Mouse (Mus musculus) hindbrain, embryonic 14.5 days (tissue): Measurements from ENCODE around the gene Phactr2. TPM values are rescaled to one million over a fixed set of nuclear protein-coding genes. Genes with fewer than 3 reads are reported as not detected.

Experiments used
- ATAC-seq: fragments of 200-750 bp; cut with Nextera tagmentation; 2 replicates; pipeline ENCODE4 v1.8.0; 2017; ENCODE audit warnings: moderate number of reproducible peaks, mild to moderate bottlenecking, moderate TSS enrichment, moderate library complexity; ENCODE audit not compliant: low FRiP score
- DNase-seq: peaks from one replicate; pipeline ENCODE4 v3.0.0-alpha.2; 2015; ENCODE audit warnings: low spot score
- H3K27ac ChIP-seq: fragments of 300-500 bp; sonication (generic); 2 replicates; pipeline ENCODE4 v1.5.1; 2014; ENCODE audit warnings: mild to moderate bottlenecking, moderate library complexity
- H3K27me3 ChIP-seq: fragments of 300-500 bp; sonication (generic); 2 replicates; pipeline ENCODE4 v1.6.1; 2014; ENCODE audit warnings: mild to moderate bottlenecking, low read length, mixed read lengths; ENCODE audit not compliant: control insufficient read depth, insufficient read depth
- H3K36me3 ChIP-seq: fragments of 300-500 bp; sonication (generic); replicated peaks from 2 replicates; pipeline ENCODE4 v1.6.1; 2014; ENCODE audit not compliant: control insufficient read depth, insufficient read depth
- H3K4me1 ChIP-seq: fragments of 300-500 bp; sonication (generic); replicated peaks from 2 replicates; pipeline ENCODE4 v1.6.1; 2014; ENCODE audit warnings: antibody characterized with exemption, low read length, mixed read lengths; ENCODE audit not compliant: control insufficient read depth, insufficient read depth
- H3K4me2 ChIP-seq: fragments of 300-500 bp; sonication (generic); replicated peaks from 2 replicates; pipeline ENCODE4 v1.6.1; 2014; ENCODE audit warnings: mild to moderate bottlenecking, moderate library complexity
- H3K4me3 ChIP-seq: fragments of 300-500 bp; sonication (generic); replicated peaks from 2 replicates; pipeline ENCODE4 v1.5.1; 2014; ENCODE audit warnings: mild to moderate bottlenecking, low read length
- H3K9ac ChIP-seq: fragments of 300-500 bp; sonication (generic); 2 replicates; pipeline ENCODE4 v1.6.1; 2014
- H3K9me3 ChIP-seq: fragments of 300-500 bp; sonication (generic); 2 replicates; pipeline ENCODE4 v1.6.1; 2016; ENCODE audit warnings: low read length; ENCODE audit not compliant: control insufficient read depth
- WGBS: fragments of 180-500 bp; shearing (Covaris S2); extraction: QIAGEN DNeasy Blood & Tissue Kit; methylation state at CpG from one replicate; pipeline ENCODE4 v1.1.7; 2014; 5-methylcytosine and 5-hydroxymethylcytosine counted together
- polyA plus RNA-seq: library from polyadenylated mRNA; unstranded; fragments of >200 nt; fragmentation: Nextera tagmentation; extraction: Ambion mirVana; gene quantifications from 2 replicates; pipeline ENCODE4 v1.2.1, GENCODE M21; 2014

Gene Phactr2
- polyA plus RNA-seq, 1 experiment from 2014 or later: 9.7 TPM

GRCm38 (mm10) chr10:13388116-13388922, 85.9 kb downstream of the Phactr2 start:
- no peaks in the 10 kb centered on the region for H3K27me3 ChIP-seq
- DNase-seq: no peak
- no peaks in the 10 kb centered on the region for H3K36me3 ChIP-seq
- peak overlapping the region; percentile 22; the same call in 1 of the 2 replicates for H3K27ac ChIP-seq
- H3K9me3 ChIP-seq: no peaks in the 10 kb centered on the region
- 26% methylated on average over 11 of the region's 11 CpGs for WGBS
- peak; percentile 68 for ATAC-seq
- H3K9ac ChIP-seq: peak overlapping the region; percentile 29
- H3K4me3 ChIP-seq: peak overlapping the region; percentile 16
- no peaks in the 10 kb centered on the region for H3K4me1 ChIP-seq
- H3K4me2 ChIP-seq: peak overlapping the region; percentile 45

GRCm38 (mm10) chr10:13384866-13385265, 89.3 kb downstream of the Phactr2 start:
- DNase-seq (no peak), ATAC-seq (no peak)
- 81% methylated on average over 3 of the region's 3 CpGs for WGBS
- H3K9ac ChIP-seq: no peak overlapping the region
- H3K9me3 ChIP-seq: no peaks in the 10 kb centered on the region
- no peaks in the 10 kb centered on the region for H3K27me3 ChIP-seq
- no peak overlapping the region for H3K27ac ChIP-seq
- H3K4me2 ChIP-seq: no peak overlapping the region
- no peaks in the 10 kb centered on the region for H3K4me1 ChIP-seq
- no peak overlapping the region for H3K4me3 ChIP-seq
- H3K36me3 ChIP-seq: no peaks in the 10 kb centered on the region

GRCm38 (mm10) chr10:13377895-13378294, 96.3 kb downstream of the Phactr2 start:
- Histone ChIP-seq H3K27ac (no peak overlapping the region), H3K27me3 (no peaks in the 10 kb centered on the region), H3K9ac (no peak overlapping the region), H3K4me3 (no peak overlapping the region), H3K9me3 (no peaks in the 10 kb centered on the region), H3K4me2 (no peak overlapping the region), H3K4me1 (no peaks in the 10 kb centered on the region), H3K36me3 (no peaks in the 10 kb centered on the region)
- ATAC-seq (no peak), DNase-seq (no peak)
- 87% methylated on average over 1 of the region's 1 CpGs for WGBS

GRCm38 (mm10) chr10:13376428-13377260, 97.6 kb downstream of the Phactr2 start:
- ATAC-seq: no peak
- Histone ChIP-seq H3K4me2 (no peak overlapping the region), H3K36me3 (no peaks in the 10 kb centered on the region), H3K4me3 (no peak overlapping the region), H3K27ac (no peak overlapping the region), H3K27me3 (no peaks in the 10 kb centered on the region), H3K4me1 (no peaks in the 10 kb centered on the region), H3K9me3 (no peaks in the 10 kb centered on the region), H3K9ac (no peak overlapping the region)
- no peak for DNase-seq
- 63% methylated on average over 13 of the region's 13 CpGs for WGBS

- Histone ChIP-seq H3K27me3 (no peaks in the 10 kb centered on the region), H3K9me3 (no peaks in the 10 kb centered on the region), H3K36me3 (no peaks in the 10 kb centered on the region), H3K4me1 (no peaks in the 10 kb centered on the region), H3K4me2 (no peak overlapping the region), H3K27ac (no peak overlapping the region), H3K9ac (no peak overlapping the region), H3K4me3 (no peak overlapping the region)
- ATAC-seq (no peak), DNase-seq (no peak)
- 51% methylated on average over 3 of the region's 3 CpGs for WGBS
Measured at GRCm38 (mm10) chr10:13375820-13376219, 98.4 kb downstream of the Phactr2 start.

- H3K4me3 ChIP-seq: no peak overlapping the region
- H3K4me1 ChIP-seq: no peaks in the 10 kb centered on the region
- no peaks in the 10 kb centered on the region for H3K9me3 ChIP-seq
- DNase-seq: no peak
- H3K27ac ChIP-seq: no peak overlapping the region
- H3K27me3 ChIP-seq: no peaks in the 10 kb centered on the region
- ATAC-seq: no peak
- no peak overlapping the region for H3K4me2 ChIP-seq
- WGBS: 87% methylated on average over 13 of the region's 13 CpGs
- no peaks in the 10 kb centered on the region for H3K36me3 ChIP-seq
- H3K9ac ChIP-seq: no peak overlapping the region
Measured at GRCm38 (mm10) chr10:13369581-13370375, 104.4 kb downstream of the Phactr2 start.

GRCm38 (mm10) chr10:13364286-13364580, 110.0 kb downstream of the Phactr2 start:
- Histone ChIP-seq H3K36me3 (no peaks in the 10 kb centered on the region), H3K9ac (no peak overlapping the region), H3K9me3 (no peaks in the 10 kb centered on the region), H3K27ac (no peak overlapping the region), H3K4me1 (no peaks in the 10 kb centered on the region), H3K4me3 (no peak overlapping the region), H3K4me2 (no peak overlapping the region), H3K27me3 (no peaks in the 10 kb centered on the region)
- 46% methylated on average over 2 of the region's 2 CpGs for WGBS
- no peak for ATAC-seq
- DNase-seq: no peak

- Histone ChIP-seq H3K4me2 (no peak overlapping the region), H3K27me3 (no peaks in the 10 kb centered on the region), H3K9ac (no peak overlapping the region), H3K4me1 (no peaks in the 10 kb centered on the region), H3K4me3 (no peak overlapping the region), H3K9me3 (no peaks in the 10 kb centered on the region), H3K27ac (no peak overlapping the region), H3K36me3 (no peaks in the 10 kb centered on the region)
- whole genome bisulfite sequencing: 83% methylated on average over 11 of the region's 11 CpGs
- no peak for DNase-seq
- ATAC-seq: no peak
Measured at GRCm38 (mm10) chr10:13363499-13364285, 110.5 kb downstream of the Phactr2 start.
